Mouse (Mus musculus) spleen, embryonic (tissue): ENCODE measurements around the gene Tnfaip8l1.

Source experiments
- CTCF ChIA-PET: fragments of 350-600 bp; sonication (Branson Sonifier 250); formaldehyde crosslinking; loops from one replicate; lab custom pipeline; 2022; lab: Charles Lee

Tnfaip8l1 gene

GRCm38 (mm10) chr17:56175416-56175815, 13.1 kb downstream of the Tnfaip8l1 start:
- CTCF ChIA-PET, result interaction anchor here (0.5 kb wide), 1 partner anchor 99 kb away, joined by 4 read pairs; no protein-coding TSS in a partner anchor

- CTCF ChIA-PET, result interaction anchor here (0.6 kb wide), 2 partner anchors 121 to 481 kb away, joined by 3 to 4 read pairs; no protein-coding TSS in a partner anchor
Observed at GRCm38 (mm10) chr17:56182975-56183657, 20.8 kb downstream of the Tnfaip8l1 start.

GRCm38 (mm10) chr17:56183658-56184103, 21.4 kb downstream of the Tnfaip8l1 start, which contains the start of gene Mydgf:
TSS of gene Mydgf (minus strand) at chr17:56183920.
- CTCF ChIA-PET, result no interaction called here

- CTCF ChIA-PET, result no interaction called here
Observed at GRCm38 (mm10) chr17:56185281-56186141, 23.2 kb downstream of the Tnfaip8l1 start.

- CTCF ChIA-PET, result no interaction called here
Observed at GRCm38 (mm10) chr17:56191266-56191665, 29.0 kb downstream of the Tnfaip8l1 start.

GRCm38 (mm10) chr17:56194357-56194756, 32.1 kb downstream of the Tnfaip8l1 start:
- CTCF ChIA-PET, result no interaction called here

GRCm38 (mm10) chr17:56194765-56195164, 32.5 kb downstream of the Tnfaip8l1 start:
- CTCF ChIA-PET, result no interaction called here

- CTCF ChIA-PET, result no interaction called here
Observed at GRCm38 (mm10) chr17:56196860-56197259, 34.6 kb downstream of the Tnfaip8l1 start.

- CTCF ChIA-PET, result interaction anchor here (0.5 kb wide), 1 partner anchor 18 kb away, joined by 3 read pairs; no protein-coding TSS in a partner anchor
Observed at GRCm38 (mm10) chr17:56200586-56200985, 38.3 kb downstream of the Tnfaip8l1 start.

GRCm38 (mm10) chr17:56201642-56202041, 39.4 kb downstream of the Tnfaip8l1 start:
- CTCF ChIA-PET, result interaction anchor here (0.6 to 0.7 kb wide), 3 partner anchors 73 to 261 kb away, joined by 3 to 7 read pairs (median 3); no protein-coding TSS in a partner anchor

- CTCF ChIA-PET, result no interaction called here
Observed at GRCm38 (mm10) chr17:56202476-56202875, 40.2 kb downstream of the Tnfaip8l1 start.

- CTCF ChIA-PET, result no interaction called here
Observed at GRCm38 (mm10) chr17:56203729-56204128, 41.5 kb downstream of the Tnfaip8l1 start.

- CTCF ChIA-PET, result no interaction called here
Observed at GRCm38 (mm10) chr17:56206276-56206884, 44.1 kb downstream of the Tnfaip8l1 start.

GRCm38 (mm10) chr17:56206986-56207674, 44.9 kb downstream of the Tnfaip8l1 start:
- CTCF ChIA-PET, result no interaction called here

GRCm38 (mm10) chr17:56207963-56208530, 45.8 kb downstream of the Tnfaip8l1 start:
- CTCF ChIA-PET, result no interaction called here

GRCm38 (mm10) chr17:56208821-56209220, 46.5 kb downstream of the Tnfaip8l1 start:
- CTCF ChIA-PET, result no interaction called here

GRCm38 (mm10) chr17:56211090-56211489, 48.8 kb downstream of the Tnfaip8l1 start:
- CTCF ChIA-PET, result no interaction called here

- CTCF ChIA-PET, result no interaction called here
Observed at GRCm38 (mm10) chr17:56212676-56213075, 50.4 kb downstream of the Tnfaip8l1 start.

GRCm38 (mm10) chr17:56214229-56214628, 52.0 kb downstream of the Tnfaip8l1 start:
- CTCF ChIA-PET, result interaction anchor here (0.6 to 0.7 kb wide), 2 partner anchors 48 to 299 kb away, joined by 3 read pairs; no protein-coding TSS in a partner anchor

- CTCF ChIA-PET, result no interaction called here
Observed at GRCm38 (mm10) chr17:56217670-56218069, 55.4 kb downstream of the Tnfaip8l1 start.
